Mouse (Mus musculus): ENCODE results near the gene Cmss1. TPM values are rescaled to one million over a fixed set of nuclear protein-coding genes. Genes with fewer than 3 reads are reported as not detected.

The Cmss1 gene
- polyA plus RNA-seq, 1 experiment from 2014 or later, result 37.8 TPM

GRCm38 (mm10) chr16:57314236-57314635 is 292.4 kb downstream of the Cmss1 start:
- H3K4me2 ChIP-seq, result no peak overlapping the region
- no peak for ATAC-seq (ENCODE audit: low read depth)
- H3K4me3 ChIP-seq, result no peak overlapping the region
- no peak overlapping the region for H3K27ac ChIP-seq (replicated peaks)
- WGBS, result 94% methylated on average over 3 of the region's 3 CpGs
- no peaks in the 10 kb centered on the region for H3K9me3 ChIP-seq
- H3K4me1 ChIP-seq (replicated peaks), result no peaks in the 10 kb centered on the region
- no peaks in the 10 kb centered on the region for H3K36me3 ChIP-seq
- H3K27me3 ChIP-seq, result no peaks in the 10 kb centered on the region
- H3K9ac ChIP-seq, result no peak overlapping the region

DNA sequence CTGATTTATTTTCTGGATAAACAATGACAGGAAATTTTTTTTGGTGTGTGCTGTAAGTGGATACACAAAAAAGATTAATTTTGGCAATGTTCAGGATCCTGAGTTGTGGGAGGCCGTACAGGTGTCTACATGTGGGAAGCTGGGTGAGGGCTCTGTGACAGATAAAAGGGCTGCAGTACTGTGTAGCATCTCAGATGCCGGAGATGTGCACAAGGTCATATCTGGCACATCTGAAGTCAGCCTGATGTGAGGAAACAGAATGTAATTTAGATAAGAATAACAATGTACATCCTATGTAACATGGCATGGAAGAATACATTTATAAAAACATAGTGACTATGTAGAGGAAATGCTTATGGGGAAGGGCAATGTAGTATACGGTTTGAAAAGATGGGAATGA is 293.2 kb downstream of the Cmss1 start:
- Histone ChIP-seq H3K4me2 (no peak overlapping the region), H3K4me1 (replicated peaks) (no peaks in the 10 kb centered on the region)
- 91% methylated on average over 3 of the region's 3 CpGs for WGBS

DNA sequence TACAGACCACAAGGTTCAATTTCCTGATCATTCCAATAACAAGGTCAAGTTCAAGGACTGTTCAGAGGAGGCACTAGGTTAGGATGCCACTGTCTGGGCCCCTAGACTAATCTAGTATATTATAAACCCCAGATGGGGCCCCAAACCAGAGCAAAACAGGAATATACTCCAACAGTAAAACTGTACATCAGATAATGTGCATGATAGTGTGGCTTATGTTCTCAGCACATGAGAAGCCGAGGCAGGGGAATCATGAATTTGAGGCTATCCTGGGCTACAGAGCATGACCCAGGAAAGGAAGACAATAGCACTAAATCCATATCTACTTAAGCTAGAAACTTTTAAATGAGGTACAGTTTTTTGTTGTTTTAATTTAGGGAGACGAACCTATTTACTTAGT is 294.5 kb downstream of the Cmss1 start:
- Histone ChIP-seq H3K27me3 (no peaks in the 10 kb centered on the region), H3K36me3 (no peaks in the 10 kb centered on the region), H3K9me3 (no peaks in the 10 kb centered on the region), H3K4me2 (no peak overlapping the region), H3K4me3 (no peak overlapping the region), H3K9ac (no peak overlapping the region), H3K27ac (replicated peaks) (no peak overlapping the region), H3K4me1 (replicated peaks) (no peaks in the 10 kb centered on the region)
- no peak for ATAC-seq (ENCODE audit: low read depth)
- 90% methylated on average over 2 of the region's 2 CpGs for WGBS

More for the DNA sequence above, 293.2 kb downstream of the Cmss1 start:
- H3K9me3 ChIP-seq, result no peaks in the 10 kb centered on the region
- no peaks in the 10 kb centered on the region for H3K27me3 ChIP-seq
- H3K9ac ChIP-seq, result no peak overlapping the region
- H3K4me3 ChIP-seq, result no peak overlapping the region
- H3K27ac ChIP-seq (replicated peaks), result no peak overlapping the region
- no peak for ATAC-seq (ENCODE audit: low read depth)
- no peaks in the 10 kb centered on the region for H3K36me3 ChIP-seq

- H3K9me3 ChIP-seq, result no peaks in the 10 kb centered on the region
- H3K27ac ChIP-seq (replicated peaks), result no peak overlapping the region
- no peak overlapping the region for H3K4me3 ChIP-seq
- no peak overlapping the region for H3K9ac ChIP-seq
- WGBS, result 91% methylated on average over 6 of the region's 6 CpGs
- H3K4me2 ChIP-seq, result no peak overlapping the region
- peaks cover 20% of the 10 kb centered on the region for H3K4me1 ChIP-seq (replicated peaks)
- no peaks in the 10 kb centered on the region for H3K36me3 ChIP-seq
- H3K27me3 ChIP-seq, result no peaks in the 10 kb centered on the region
- ATAC-seq (ENCODE audit: low read depth), result no peak
These were observed 301.2 kb downstream of the Cmss1 start for GRCm38 (mm10) chr16:57305463-57305862.

- ATAC-seq (ENCODE audit: low read depth), result no peak
- Histone ChIP-seq H3K9me3 (no peaks in the 10 kb centered on the region), H3K4me2 (no peak overlapping the region), H3K27me3 (no peaks in the 10 kb centered on the region), H3K4me3 (no peak overlapping the region), H3K36me3 (no peaks in the 10 kb centered on the region), H3K4me1 (replicated peaks) (peaks cover 20% of the 10 kb centered on the region), H3K27ac (replicated peaks) (no peak overlapping the region), H3K9ac (no peak overlapping the region)
- WGBS, result 78% methylated on average over 19 of the region's 19 CpGs
These were observed 302.9 kb downstream of the Cmss1 start for GRCm38 (mm10) chr16:57303716-57304115.

- Histone ChIP-seq H3K27me3 (no peaks in the 10 kb centered on the region), H3K4me3 (no peak overlapping the region), H3K27ac (replicated peaks) (no peak overlapping the region), H3K4me1 (replicated peaks) (peaks cover 20% of the 10 kb centered on the region), H3K9me3 (no peaks in the 10 kb centered on the region), H3K4me2 (no peak overlapping the region), H3K36me3 (no peaks in the 10 kb centered on the region), H3K9ac (no peak overlapping the region)
- ATAC-seq (ENCODE audit: low read depth), result peak; percentile 63
- 70% methylated on average over 25 of the region's 25 CpGs for WGBS
These were observed 303.6 kb downstream of the Cmss1 start for GRCm38 (mm10) chr16:57302792-57303698.

DNA sequence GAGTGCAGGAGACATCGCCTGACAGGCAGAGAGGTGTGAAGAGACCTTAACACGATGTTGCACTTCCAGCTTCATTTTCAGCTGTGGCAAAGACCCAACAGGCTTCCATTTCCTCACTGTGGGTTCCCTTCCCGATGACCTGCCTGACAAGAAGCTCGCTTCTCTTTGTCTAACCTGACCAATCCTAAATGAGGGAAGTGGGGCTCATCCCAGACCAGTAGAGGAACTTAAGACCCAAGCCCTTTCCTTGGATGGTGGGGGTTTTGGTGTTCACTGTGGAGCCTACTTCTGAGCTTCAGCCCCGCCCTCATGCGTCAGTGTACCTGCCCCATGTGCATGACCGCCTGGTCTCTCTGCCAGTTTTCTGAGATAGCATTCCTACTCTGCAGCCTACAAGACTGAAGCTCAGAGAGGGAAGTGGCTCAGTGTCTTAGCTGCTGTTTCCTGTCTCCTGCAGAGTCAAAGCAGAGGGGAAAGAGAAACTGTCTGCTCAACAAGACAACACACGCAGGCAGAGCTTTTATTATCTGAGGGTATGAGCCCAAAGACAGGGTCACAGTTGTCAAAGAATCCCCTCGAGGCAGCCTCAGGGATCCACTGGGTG is 305.1 kb downstream of the Cmss1 start:
- ATAC-seq (ENCODE audit: low read depth), result no peak
- WGBS, result 81% methylated on average over 9 of the region's 9 CpGs
- Histone ChIP-seq H3K9me3 (no peaks in the 10 kb centered on the region), H3K4me3 (no peak overlapping the region), H3K36me3 (no peaks in the 10 kb centered on the region), H3K4me1 (replicated peaks) (peaks cover 20% of the 10 kb centered on the region), H3K4me2 (no peak overlapping the region), H3K9ac (no peak overlapping the region), H3K27me3 (no peaks in the 10 kb centered on the region), H3K27ac (replicated peaks) (0 out of 2 replicates have a peak overlapping the region, but pooled peaks have one; percentile 28)

DNA sequence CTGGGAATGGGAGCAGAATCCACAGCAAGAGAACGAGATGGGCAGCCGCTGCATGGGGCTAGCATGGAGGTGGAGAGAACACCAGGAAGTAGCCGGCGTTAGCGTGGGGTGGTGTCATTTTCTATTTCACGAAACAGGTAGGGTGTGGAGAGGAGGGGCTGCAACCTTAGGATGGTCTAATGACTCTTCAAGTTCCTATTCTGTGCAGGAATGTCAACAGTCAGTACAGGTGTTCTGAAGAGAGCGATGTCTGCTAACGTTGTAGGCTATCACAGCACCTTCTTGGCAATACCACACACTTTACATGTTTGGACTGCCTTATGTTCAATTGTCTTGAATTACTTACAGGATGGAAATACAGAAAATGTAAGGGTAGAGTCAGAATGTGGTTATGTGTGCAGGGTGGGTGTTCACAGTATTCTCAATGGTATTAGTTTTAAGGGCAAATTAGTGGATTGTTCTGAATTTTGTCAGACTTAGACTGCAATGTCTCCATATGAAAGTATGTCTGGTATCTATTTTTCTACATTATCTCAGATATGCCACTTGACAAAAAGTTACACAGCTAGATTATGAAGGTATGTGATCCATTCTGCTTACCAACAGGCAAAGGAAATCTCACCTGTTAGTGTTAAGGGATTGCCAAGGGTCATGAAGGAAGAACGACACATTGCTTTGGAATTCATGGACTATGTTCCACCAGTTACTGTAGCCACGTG is 311.3 kb downstream of the Cmss1 start:
- no peak overlapping the region for H3K4me3 ChIP-seq
- H3K4me1 ChIP-seq (replicated peaks), result no peaks in the 10 kb centered on the region
- H3K9ac ChIP-seq, result no peak overlapping the region
- H3K27ac ChIP-seq (replicated peaks), result no peak overlapping the region
- H3K4me2 ChIP-seq, result no peak overlapping the region
- no peaks in the 10 kb centered on the region for H3K27me3 ChIP-seq
- no peaks in the 10 kb centered on the region for H3K9me3 ChIP-seq
- WGBS, result 86% methylated on average over 10 of the region's 10 CpGs
- no peaks in the 10 kb centered on the region for H3K36me3 ChIP-seq
- ATAC-seq (ENCODE audit: low read depth), result no peak

GRCm38 (mm10) chr16:57292765-57293164 is 313.9 kb downstream of the Cmss1 start, which contains the start of gene Tmem30c:
Tmem30c (minus strand) TSS chr16:57292865.
- no peaks in the 10 kb centered on the region for H3K36me3 ChIP-seq
- H3K9me3 ChIP-seq, result no peaks in the 10 kb centered on the region
- WGBS, result 76% methylated on average over 2 of the region's 2 CpGs
- no peak within 1 kb of the TSS for H3K4me3 ChIP-seq
- H3K9ac ChIP-seq, result no peak within 1 kb of the TSS
- no peak within 1 kb of the TSS for H3K4me2 ChIP-seq
- H3K4me1 ChIP-seq (replicated peaks), result no peaks in the 10 kb centered on the region
- no peaks in the 10 kb centered on the region for H3K27me3 ChIP-seq
- no peak within 1 kb of the TSS for H3K27ac ChIP-seq (replicated peaks)
- ATAC-seq (ENCODE audit: low read depth), result no peak

- no peak overlapping the region for H3K9ac ChIP-seq
- no peaks in the 10 kb centered on the region for H3K9me3 ChIP-seq
- 64% methylated on average over 4 of the region's 4 CpGs for WGBS
- no peak for ATAC-seq (ENCODE audit: low read depth)
- H3K27ac ChIP-seq (replicated peaks), result no peak overlapping the region
- no peaks in the 10 kb centered on the region for H3K36me3 ChIP-seq
- no peaks in the 10 kb centered on the region for H3K4me1 ChIP-seq (replicated peaks)
- H3K27me3 ChIP-seq, result no peaks in the 10 kb centered on the region
- H3K4me3 ChIP-seq, result no peak overlapping the region
- no peak overlapping the region for H3K4me2 ChIP-seq
These were observed 314.4 kb downstream of the Cmss1 start for GRCm38 (mm10) chr16:57292296-57292695.

GRCm38 (mm10) chr16:57291696-57292095 is 315.0 kb downstream of the Cmss1 start:
- 90% methylated on average over 5 of the region's 5 CpGs for WGBS
- Histone ChIP-seq H3K36me3 (no peaks in the 10 kb centered on the region), H3K27me3 (no peaks in the 10 kb centered on the region), H3K4me1 (replicated peaks) (no peaks in the 10 kb centered on the region), H3K4me2 (no peak overlapping the region), H3K9ac (no peak overlapping the region), H3K9me3 (no peaks in the 10 kb centered on the region), H3K27ac (replicated peaks) (no peak overlapping the region), H3K4me3 (no peak overlapping the region)
- ATAC-seq (ENCODE audit: low read depth), result no peak

GRCm38 (mm10) chr16:57281417-57281816 is 325.2 kb downstream of the Cmss1 start:
- Histone ChIP-seq H3K9me3 (no peaks in the 10 kb centered on the region), H3K27me3 (no peaks in the 10 kb centered on the region), H3K4me1 (replicated peaks) (no peaks in the 10 kb centered on the region), H3K4me3 (no peak overlapping the region), H3K4me2 (no peak overlapping the region), H3K9ac (no peak overlapping the region), H3K36me3 (no peaks in the 10 kb centered on the region), H3K27ac (replicated peaks) (no peak overlapping the region)
- 64% methylated on average over 8 of the region's 8 CpGs for WGBS
- ATAC-seq (ENCODE audit: low read depth), result no peak
